Mouse (Mus musculus): Measurements from ENCODE around the gene Abcc10.

DNA sequence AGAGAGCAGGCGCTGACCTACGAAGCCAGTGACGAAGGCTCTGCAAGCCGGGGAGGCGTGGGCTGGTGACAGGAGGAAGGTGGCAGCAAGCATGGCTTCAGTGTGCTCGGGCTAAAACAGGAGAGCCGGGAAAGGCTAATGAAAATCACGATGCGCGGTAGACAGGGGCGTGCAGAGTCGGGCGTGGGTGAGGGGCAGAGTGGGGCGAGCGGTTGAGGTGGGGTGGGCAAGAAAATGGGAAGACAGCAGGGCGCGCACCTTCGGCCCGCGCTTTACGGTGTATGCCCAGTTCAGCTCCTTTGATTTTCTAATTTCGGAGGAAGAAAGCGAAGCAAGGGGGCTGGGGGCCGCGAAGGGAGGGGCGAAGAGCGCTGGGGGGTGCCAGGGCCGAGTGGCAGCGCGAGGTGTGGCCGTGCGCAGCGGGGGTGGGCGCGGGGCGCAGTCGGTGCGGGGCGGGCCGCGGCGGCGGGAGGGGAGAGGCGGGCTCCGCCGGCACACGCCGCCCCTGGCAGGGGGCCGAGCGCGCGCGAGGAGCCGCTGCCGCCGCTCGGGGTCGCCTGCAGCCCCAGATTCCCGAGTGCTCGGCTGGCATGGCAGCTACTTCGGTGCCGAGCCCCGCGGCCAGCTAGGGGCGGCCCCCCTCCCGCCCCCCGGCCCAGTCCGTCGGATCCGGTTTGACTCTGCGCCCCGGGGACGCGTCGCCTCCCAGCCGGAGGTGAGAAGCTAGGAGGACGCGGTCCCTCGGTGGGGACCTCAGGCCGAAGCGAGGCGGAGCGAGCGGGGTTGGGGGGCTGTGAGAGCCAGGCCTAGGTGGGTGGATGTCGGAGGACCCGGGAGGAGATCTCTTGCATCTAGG lies 30.6 kb downstream of the Abcc10 start, which contains the start of gene Dlk2:
- TF ChIP-seq POLR2A (IDR thresholded peaks at IDR 0.05; ENCODE audit: insufficient read depth, low read length) (no peak), EP300 (IDR thresholded peaks at IDR 0.05; ENCODE audit: insufficient read depth, low read depth, low read length) (no peak), CTCF (IDR thresholded peaks at IDR 0.05; ENCODE audit: low read depth, low read length) (no peak)

Measured in ES-Bruce4 (cell line).